Mouse (Mus musculus): ENCODE measurements at regions not wholly inside any gene's neighbourhood (a gene's known extent, or its start where the extent isn't known, plus 50 kb on each side); places are given as distances from the start of the nearest gene placed in this dataset.

DNA sequence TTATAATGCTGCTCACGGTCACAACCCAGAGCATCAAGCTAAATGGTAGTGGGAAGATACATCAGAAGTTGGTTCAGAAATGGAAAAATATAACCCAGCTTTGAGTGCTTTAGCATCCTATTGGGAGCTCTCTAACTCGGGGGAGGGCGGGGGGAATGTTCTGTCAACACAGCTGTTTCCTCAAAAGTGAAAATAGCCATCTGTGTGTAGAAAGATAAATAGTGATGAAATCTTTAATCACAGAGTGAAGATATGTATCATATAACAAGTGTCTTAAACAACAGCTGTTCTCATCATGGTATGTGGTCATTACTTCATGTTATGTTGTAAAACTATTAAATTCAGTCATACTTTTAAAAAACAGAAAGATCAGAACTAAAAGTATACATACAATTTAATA, 248.4 kb upstream of the Siglech start:
- TF ChIP-seq CTCF (IDR thresholded peaks at IDR 0.05) (no peak), EP300 (IDR thresholded peaks at IDR 0.05) (no peak)
